8 mouse cellular contexts compared by ENCODE assay signal in the genomic region with DNA sequence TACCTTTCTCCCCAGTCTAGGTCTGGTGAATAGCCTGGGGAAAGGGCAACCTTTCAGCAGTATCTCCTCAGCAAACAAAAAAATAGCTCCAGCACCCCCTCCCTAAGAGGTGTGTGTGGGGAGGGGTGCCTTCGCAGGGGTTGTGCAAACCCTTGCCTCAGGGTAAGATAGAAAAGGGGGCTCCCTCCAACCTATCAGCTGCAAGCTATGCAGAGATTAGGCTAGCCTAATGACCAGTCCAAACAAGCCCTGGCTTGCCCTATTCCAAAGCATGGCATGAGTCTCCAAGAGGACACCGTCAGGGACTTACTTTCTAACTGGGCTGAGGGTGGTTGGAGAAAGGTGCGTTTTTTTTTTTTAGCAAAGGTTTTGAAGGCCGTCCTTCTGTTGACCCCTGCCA. TPM values are rescaled to one million over a fixed set of nuclear protein-coding genes. Genes with fewer than 3 reads are reported as not detected.
DNase-seq lines count a peak whose midpoint lies in the region; ATAC-seq and TF ChIP-seq lines count a peak whose summit lies in the region.

No protein-coding gene starts in this region.

- H3K27me3 ChIP-seq in embryonic facial prominence, embryonic 15.5 days = no peaks in the 10 kb centered on the region
- H3K27me3 ChIP-seq in intestine, embryonic 14.5 days (replicated peaks; ENCODE audit: control insufficient read depth, insufficient read depth, low read length) = no peaks in the 10 kb centered on the region
- H3K27me3 ChIP-seq in myocyte (ENCODE audit: control insufficient read depth, insufficient read depth, insufficient read length) = no peaks in the 10 kb centered on the region

- TF ChIP-seq CTCF in left cerebral cortex, adult 2 months (IDR thresholded peaks at IDR 0.05) = no peak

- intact Hi-C loops in left cerebral cortex, adult 2 months (cut with DNase I) = no loop called here
- intact Hi-C loops in left cerebral cortex, postnatal 36 days (cut with DNase I) = no loop called here
- intact Hi-C loops in left cerebral cortex, postnatal 4 days (cut with DNase I) = no loop called here

- 0 out of 2 replicates have a peak overlapping the region, but pooled peaks have one; percentile 99 for H3K9ac ChIP-seq in embryonic facial prominence, embryonic 15.5 days
- H3K9ac ChIP-seq in intestine, embryonic 14.5 days (ENCODE audit: low read length) = peak overlapping the region; percentile 99; the same call in 1 of the 2 replicates

- TF ChIP-seq POLR2A in myocyte (IDR thresholded peaks at IDR 0.05; ENCODE audit: insufficient read length, low read depth) = no peak

- no peak for ATAC-seq in embryonic facial prominence, embryonic 15.5 days (ENCODE audit: insufficient number of reproducible peaks, low FRiP score, low TSS enrichment, low read depth)
- no peak for ATAC-seq in intestine, embryonic 14.5 days (replicated peaks; ENCODE audit: low FRiP score, low TSS enrichment, low read depth)
- no peak for ATAC-seq in CD4-positive, CD25-positive, alpha-beta regulatory T cell, adult 4 months

- H3K4me1 ChIP-seq in embryonic facial prominence, embryonic 15.5 days = peaks cover 45% of the 10 kb centered on the region
- peaks cover 29% of the 10 kb centered on the region for H3K4me1 ChIP-seq in intestine, embryonic 14.5 days (replicated peaks; ENCODE audit: control insufficient read depth, insufficient read depth, low read length)

- no peaks in the 10 kb centered on the region for H3K9me3 ChIP-seq in embryonic facial prominence, embryonic 15.5 days (replicated peaks)
- H3K9me3 ChIP-seq in intestine, embryonic 14.5 days (ENCODE audit: control insufficient read depth, low read length) = no peaks in the 10 kb centered on the region

- peaks cover 13% of the 10 kb centered on the region for H3K36me3 ChIP-seq in embryonic facial prominence, embryonic 15.5 days
- peaks cover 19% of the 10 kb centered on the region for H3K36me3 ChIP-seq in intestine, embryonic 14.5 days (ENCODE audit: control insufficient read depth, insufficient read depth, low read length)
- peaks cover 6% of the 10 kb centered on the region for H3K36me3 ChIP-seq in myocyte (ENCODE audit: control insufficient read depth, insufficient read depth)

- H3K4me2 ChIP-seq in embryonic facial prominence, embryonic 15.5 days (replicated peaks) = peak overlapping the region; percentile 89
- H3K4me2 ChIP-seq in intestine, embryonic 14.5 days (ENCODE audit: low read length) = peak overlapping the region; percentile 82
- H3K4me2 ChIP-seq in myocyte (ENCODE audit: low read depth) = peak overlapping the region; percentile 99

- peak overlapping the region; percentile 74; the same call in 1 of the 2 replicates for H3K4me3 ChIP-seq in left cerebral cortex, adult 2 months
- peak overlapping the region; percentile 94 for H3K4me3 ChIP-seq in embryonic facial prominence, embryonic 15.5 days (replicated peaks)
- peak overlapping the region; percentile 100 for H3K4me3 ChIP-seq in intestine, embryonic 14.5 days (ENCODE audit: low read depth, low read length)
- H3K4me3 ChIP-seq in myocyte = peak overlapping the region; percentile 100

- DNase-seq in left cerebral cortex, adult 2 months (ENCODE audit: extremely low spot score in 1 of 2, low spot score in 2 of 2) = no peak
- no peak for DNase-seq in left cerebral cortex, postnatal 36 days (ENCODE audit: low spot score in 2 of 2)
- no peak for DNase-seq in intestine, embryonic 14.5 days (ENCODE audit: low spot score)
- DNase-seq in thymus, postnatal 10 days (ENCODE audit: low spot score in 2 of 2) = no peak
- DNase-seq in left cerebral cortex, postnatal 4 days = no peak

- H3K79me2 ChIP-seq in myocyte (ENCODE audit: control insufficient read depth, insufficient read depth) = peaks cover 39% of the 10 kb centered on the region

- H3ac ChIP-seq in myocyte (ENCODE audit: control insufficient read depth, insufficient read length) = no peak overlapping the region

- no peak overlapping the region; the same call in 1 of the 2 replicates for H3K27ac ChIP-seq in left cerebral cortex, adult 2 months
- peak overlapping the region; percentile 96 for H3K27ac ChIP-seq in embryonic facial prominence, embryonic 15.5 days (replicated peaks)
- H3K27ac ChIP-seq in intestine, embryonic 14.5 days (ENCODE audit: low read depth) = peak overlapping the region; percentile 98

- WGBS in embryonic facial prominence, embryonic 15.5 days = 35% methylated on average over 4 of the region's 4 CpGs
- 43% methylated on average over 4 of the region's 4 CpGs for WGBS in intestine, embryonic 14.5 days

TF ChIP-seq in myocyte, 11 proteins besides CTCF, POLR2A, EP300 and RAD21:
- TF ChIP-seq MYOG (IDR thresholded peaks at IDR 0.05; ENCODE audit: control insufficient read depth in 1 of 3, insufficient read depth in 1 of 3, insufficient read length in 2 of 3, low read depth in 2 of 3) = no peak
- no peak for TF ChIP-seq CEBPB (IDR thresholded peaks at IDR 0.05; ENCODE audit: insufficient read depth, poor library complexity, severe bottlenecking)
- TF ChIP-seq MAX (IDR thresholded peaks at IDR 0.05; ENCODE audit: low read depth) = no peak
- TF ChIP-seq TCF3 (IDR thresholded peaks at IDR 0.05; ENCODE audit: insufficient read length, low read depth) = no peak
- no peak for TF ChIP-seq POLR2AphosphoS2 (IDR thresholded peaks at IDR 0.05; ENCODE audit: insufficient read length, low read depth)
- no peak for TF ChIP-seq REST (IDR thresholded peaks at IDR 0.05; ENCODE audit: insufficient read depth, insufficient read length)
- TF ChIP-seq TCF12 (IDR thresholded peaks at IDR 0.05; ENCODE audit: insufficient read depth, poor library complexity, severe bottlenecking) = no peak
- no peak for TF ChIP-seq USF1 (IDR thresholded peaks at IDR 0.05; ENCODE audit: low read depth)
- no peak for TF ChIP-seq SRF (IDR thresholded peaks at IDR 0.05; ENCODE audit: control insufficient read depth, insufficient read length, low read depth)
- no peak for TF ChIP-seq E2F4 (IDR thresholded peaks at IDR 0.05; ENCODE audit: insufficient read depth)
- TF ChIP-seq MYOD1 (IDR thresholded peaks at IDR 0.05; ENCODE audit: control insufficient read depth in 1 of 3, insufficient read length in 2 of 3, low read depth in 2 of 3) = no peak

RNA-seq across cellular contexts. Expression of a gene that starts 0.8 kb away (rescaled TPM):
- total RNA-seq in left cerebral cortex, adult 2 months (2021) = 10 to 100 TPM; 10.5 to 10.6 TPM
- 10 to 100 TPM; 10.5 to 12.5 TPM for total RNA-seq in left cerebral cortex, postnatal 36 days (2021)
- 83.1 and 89.3 TPM in 2 replicates for polyA plus RNA-seq in embryonic facial prominence, embryonic 15.5 days (2015; fragmentation: Nextera tagmentation; extraction: Ambion mirVana)
- polyA plus RNA-seq in intestine, embryonic 14.5 days (2014; fragmentation: Nextera tagmentation; extraction: Ambion mirVana) = 61.7 and 65.3 TPM in 2 replicates
- 206 TPM for polyA plus RNA-seq in myocyte (2012; fragmentation: generic; extraction: Trizol)
- polyA plus RNA-seq in CD4-positive, CD25-positive, alpha-beta regulatory T cell, adult 4 months (2017; shearing (Covaris generic)) = 1 to 10 TPM; 3.3 to 6.7 TPM
- total RNA-seq in left cerebral cortex, postnatal 4 days (2021) = 10 to 100 TPM; 74.4 to 79.6 TPM

RNA-seq across cellular contexts. Expression of a gene that starts 10.3 kb away (rescaled TPM):
- 1 to 10 TPM; 3.0 to 3.1 TPM for total RNA-seq in left cerebral cortex, adult 2 months (2021)
- total RNA-seq in left cerebral cortex, postnatal 36 days (2021) = 1 to 10 TPM; 2.7 to 3.2 TPM
- polyA plus RNA-seq in embryonic facial prominence, embryonic 15.5 days (2015; fragmentation: Nextera tagmentation; extraction: Ambion mirVana) = 17.3 and 18.4 TPM in 2 replicates
- polyA plus RNA-seq in intestine, embryonic 14.5 days (2014; fragmentation: Nextera tagmentation; extraction: Ambion mirVana) = 15.2 and 15.4 TPM in 2 replicates
- 9.6 TPM for polyA plus RNA-seq in myocyte (2012; fragmentation: generic; extraction: Trizol)
- polyA plus RNA-seq in CD4-positive, CD25-positive, alpha-beta regulatory T cell, adult 4 months (2017; shearing (Covaris generic)) = 10 to 100 TPM; 10.4 to 12.2 TPM
- total RNA-seq in left cerebral cortex, postnatal 4 days (2021) = 1 to 10 TPM; 6.0 to 6.5 TPM

RNA-seq across cellular contexts. Expression of a gene that starts 10.3 kb away (rescaled TPM):
- 10 to 100 TPM; 24.4 to 27.7 TPM for total RNA-seq in left cerebral cortex, adult 2 months (2021)
- 10 to 100 TPM; 32.5 to 36.1 TPM for total RNA-seq in left cerebral cortex, postnatal 36 days (2021)
- 30.3 and 32.8 TPM in 2 replicates for polyA plus RNA-seq in embryonic facial prominence, embryonic 15.5 days (2015; fragmentation: Nextera tagmentation; extraction: Ambion mirVana)
- 37.5 and 38.8 TPM in 2 replicates for polyA plus RNA-seq in intestine, embryonic 14.5 days (2014; fragmentation: Nextera tagmentation; extraction: Ambion mirVana)
- polyA plus RNA-seq in myocyte (2012; fragmentation: generic; extraction: Trizol) = 17.4 TPM
- 1 to 10 TPM; 2.9 to 3.6 TPM for polyA plus RNA-seq in CD4-positive, CD25-positive, alpha-beta regulatory T cell, adult 4 months (2017; shearing (Covaris generic))
- 10 to 100 TPM; 15.4 to 17.3 TPM for total RNA-seq in left cerebral cortex, postnatal 4 days (2021)

RNA-seq across cellular contexts. Expression of a gene that starts 17.2 kb away (rescaled TPM):
- total RNA-seq in left cerebral cortex, adult 2 months (2021) = 100 to 1,000 TPM; 647 to 724 TPM
- 100 to 1,000 TPM; 673 to 732 TPM for total RNA-seq in left cerebral cortex, postnatal 36 days (2021)
- 1,371 and 1,410 TPM in 2 replicates for polyA plus RNA-seq in embryonic facial prominence, embryonic 15.5 days (2015; fragmentation: Nextera tagmentation; extraction: Ambion mirVana)
- 1,790 and 1,870 TPM in 2 replicates for polyA plus RNA-seq in intestine, embryonic 14.5 days (2014; fragmentation: Nextera tagmentation; extraction: Ambion mirVana)
- 3,571 TPM for polyA plus RNA-seq in myocyte (2012; fragmentation: generic; extraction: Trizol)
- polyA plus RNA-seq in CD4-positive, CD25-positive, alpha-beta regulatory T cell, adult 4 months (2017; shearing (Covaris generic)) = 1,000 to 10,000 TPM; 3,408 to 3,991 TPM
- 1,000 to 10,000 TPM; 1,093 to 1,122 TPM for total RNA-seq in left cerebral cortex, postnatal 4 days (2021)

RNA-seq across cellular contexts. Expression of a gene that starts 22.1 kb away (rescaled TPM):
- total RNA-seq in left cerebral cortex, adult 2 months (2021) = 10 to 100 TPM; 19.0 to 19.7 TPM
- 10 to 100 TPM; 20.5 to 28.0 TPM for total RNA-seq in left cerebral cortex, postnatal 36 days (2021)
- polyA plus RNA-seq in embryonic facial prominence, embryonic 15.5 days (2015; fragmentation: Nextera tagmentation; extraction: Ambion mirVana) = 164 and 171 TPM in 2 replicates
- 121 and 141 TPM in 2 replicates for polyA plus RNA-seq in intestine, embryonic 14.5 days (2014; fragmentation: Nextera tagmentation; extraction: Ambion mirVana)
- 88.8 TPM for polyA plus RNA-seq in myocyte (2012; fragmentation: generic; extraction: Trizol)
- not detected for polyA plus RNA-seq in CD4-positive, CD25-positive, alpha-beta regulatory T cell, adult 4 months (2017; shearing (Covaris generic))
- 10 to 100 TPM; 53.4 to 55.9 TPM for total RNA-seq in left cerebral cortex, postnatal 4 days (2021)
